Mouse (Mus musculus) common myeloid progenitor, adult 5-6 weeks (primary cell): ENCODE results near the gene 1700001J03Rik. TPM values are rescaled to one million over a fixed set of nuclear protein-coding genes. Genes with fewer than 3 reads are reported as not detected.
"Not testable (repeated sequence)": the region's sequence is repeated elsewhere in the genome, so short reads cannot be mapped to it uniquely, and the experiment has no call there.

Experiments used
- ATAC-seq: replicated peaks from 2 replicates; pipeline ENCODE4 v1.8.0; 2016; ENCODE audit warnings: low read depth, mild to moderate bottlenecking, moderate TSS enrichment, inconsistent platforms; ENCODE audit not compliant: poor library complexity, severe bottlenecking
- total RNA-seq: library from RNA; stranded (forward); fragments of 200-1000, 187-1606 nt; gene quantifications from 2 replicates; pipeline ENCODE4 v1.2.3, GENCODE M21; 2017

Gene 1700001J03Rik
- total RNA-seq, 1 experiment from 2014 or later = not detected

DNA sequence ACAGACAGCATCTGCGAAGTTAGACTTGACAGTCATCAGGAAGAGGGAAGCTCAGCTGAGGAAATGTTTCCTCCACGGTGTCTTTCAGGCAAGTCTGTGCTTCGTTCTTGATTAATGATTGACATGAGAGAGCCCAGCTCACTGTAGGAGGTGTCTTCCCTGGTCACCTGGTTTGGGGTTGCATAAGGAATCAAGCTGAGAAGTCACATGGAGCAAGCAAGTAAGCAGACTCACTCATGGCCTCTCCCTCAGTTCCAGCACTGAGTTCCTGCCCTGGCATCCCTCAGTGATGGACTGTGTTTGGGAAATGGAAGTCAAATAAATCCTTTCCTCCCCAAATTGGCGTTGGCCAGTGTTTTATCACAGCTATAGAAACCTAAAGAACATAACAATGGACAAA is 5.0 kb upstream of the 1700001J03Rik start:
- ATAC-seq = no peak

DNA sequence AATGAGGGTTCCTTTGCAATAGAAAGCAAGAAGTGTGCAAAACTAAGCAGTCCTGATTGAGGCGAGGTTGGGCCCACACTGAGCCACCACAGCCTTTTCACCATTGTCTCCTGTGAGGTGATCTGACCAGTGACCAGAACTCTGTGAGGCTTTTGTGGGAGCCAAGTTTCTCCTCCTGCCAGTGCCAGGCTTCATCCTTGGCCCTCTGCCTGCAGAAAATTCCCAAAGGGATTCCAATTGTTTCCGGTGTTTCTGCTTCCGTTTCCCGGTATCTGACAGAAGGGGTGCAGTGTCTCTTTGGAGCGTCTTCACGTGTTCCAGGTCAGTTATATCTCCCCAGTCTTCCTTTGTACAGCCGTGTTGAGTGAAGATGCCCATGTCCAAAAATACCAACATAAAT is 3.6 kb upstream of the 1700001J03Rik start:
- ATAC-seq = no peak

DNA sequence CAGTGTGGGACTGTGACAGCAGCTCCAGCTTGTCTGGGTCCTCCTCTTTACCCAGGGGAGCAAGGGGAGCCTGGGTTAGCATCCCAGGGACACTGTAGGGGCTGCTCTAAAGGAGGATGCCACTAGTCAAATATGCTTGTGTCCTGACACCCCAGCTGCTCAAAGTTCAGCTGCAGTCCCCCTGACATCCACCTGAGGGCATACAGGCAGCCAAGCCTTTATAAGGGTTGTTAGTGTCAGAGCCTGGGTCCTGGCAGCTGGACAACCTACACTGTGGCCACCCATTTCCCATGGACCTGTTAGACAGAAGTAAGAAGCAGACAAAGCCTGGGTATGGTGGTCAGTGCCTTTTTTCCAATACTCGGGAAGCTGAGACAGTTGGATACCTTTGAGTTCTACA is 3.0 kb upstream of the 1700001J03Rik start:
- ATAC-seq = 0 out of 2 replicates have a peak, but pooled peaks have one; percentile 50

DNA sequence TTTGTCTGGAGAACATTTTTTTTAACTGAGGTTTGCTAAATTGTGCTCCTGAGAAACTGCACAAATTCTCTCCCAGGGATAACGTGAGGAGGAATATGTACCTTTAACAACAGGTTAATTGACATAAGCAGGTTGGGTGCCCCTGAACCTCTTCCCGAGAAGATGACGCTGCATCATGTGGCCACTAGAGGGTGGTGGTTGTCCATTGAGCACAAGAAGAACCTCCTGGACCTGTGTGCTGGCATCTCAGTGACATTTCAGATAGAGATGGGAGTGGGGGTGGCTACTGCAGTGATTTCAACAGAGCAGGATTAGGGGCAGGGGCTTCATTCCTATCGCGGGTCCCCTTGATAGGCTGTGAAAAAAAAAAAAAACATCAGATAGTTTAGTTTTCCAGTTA is 2.3 kb upstream of the 1700001J03Rik start:
- 0 out of 2 replicates have a peak, but pooled peaks have one; percentile 72 for ATAC-seq

DNA sequence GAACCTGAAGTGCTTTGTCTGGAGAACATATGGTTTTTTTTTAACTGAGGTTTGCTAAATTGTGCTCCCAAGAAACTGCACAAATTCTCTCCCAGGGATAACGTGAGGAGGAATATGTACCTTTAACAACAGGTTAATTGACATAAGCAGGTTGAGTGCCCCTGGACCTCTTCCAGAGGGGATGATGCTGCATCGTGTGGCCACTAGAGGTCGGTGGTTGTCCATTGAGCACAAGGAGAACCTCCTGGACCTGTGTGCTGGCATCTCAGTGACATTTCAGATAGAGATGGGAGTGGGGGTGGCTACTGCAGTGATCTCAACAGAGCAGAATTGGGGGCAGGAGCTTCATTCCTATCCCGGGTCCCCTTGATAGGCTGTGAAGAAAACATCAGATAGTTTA is 12.4 kb downstream of the 1700001J03Rik start:
- not testable (repeated sequence) for ATAC-seq

DNA sequence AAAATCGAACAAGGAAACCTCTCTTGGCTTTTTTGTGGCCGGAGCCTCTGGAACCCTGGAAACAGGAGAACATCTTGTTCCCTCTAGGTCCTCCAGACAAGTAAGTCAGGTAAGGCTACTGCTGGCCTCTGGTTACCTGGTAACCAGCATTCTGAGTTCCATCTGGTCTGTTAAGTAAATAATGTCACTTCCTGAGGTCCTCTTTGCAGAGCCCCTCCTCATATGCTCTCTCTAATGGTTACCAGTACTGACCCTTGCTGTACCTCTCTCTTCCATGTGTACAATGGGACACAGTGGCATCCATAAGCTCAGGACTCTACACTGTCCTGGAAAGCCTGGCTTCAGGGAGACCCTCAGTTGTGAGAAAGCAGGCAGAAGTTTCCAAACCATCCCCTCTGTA is 14.5 kb downstream of the 1700001J03Rik start, which contains the start of gene Gm6309:
TSS of gene Gm6309 (minus strand) at position 101 of the 400 bp plus-strand sequence.
- ATAC-seq = not testable (repeated sequence)

DNA sequence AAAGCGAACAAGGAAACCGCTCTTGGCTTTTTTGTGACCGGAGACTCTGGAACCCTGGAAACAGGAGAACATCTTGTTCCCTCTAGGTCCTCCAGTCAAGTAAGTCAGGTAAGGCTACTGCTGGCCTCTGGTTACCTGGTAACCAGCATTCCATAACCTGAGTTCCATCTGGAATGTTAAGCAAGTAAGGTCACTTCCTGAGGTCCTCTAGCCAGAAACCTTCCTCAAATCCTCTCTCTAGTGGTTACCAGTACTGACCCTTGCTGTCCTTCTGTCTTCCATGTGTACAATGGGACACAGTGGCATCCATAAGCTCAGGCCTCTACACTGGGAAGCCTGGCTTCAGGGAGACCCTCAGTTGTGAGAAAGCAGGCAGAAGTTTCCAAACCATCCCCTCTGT is 24.7 kb downstream of the 1700001J03Rik start, which contains the start of gene Gm5565:
TSS of gene Gm5565 (minus strand) at position 101 of the 400 bp plus-strand sequence.
- ATAC-seq = not testable (repeated sequence)

DNA sequence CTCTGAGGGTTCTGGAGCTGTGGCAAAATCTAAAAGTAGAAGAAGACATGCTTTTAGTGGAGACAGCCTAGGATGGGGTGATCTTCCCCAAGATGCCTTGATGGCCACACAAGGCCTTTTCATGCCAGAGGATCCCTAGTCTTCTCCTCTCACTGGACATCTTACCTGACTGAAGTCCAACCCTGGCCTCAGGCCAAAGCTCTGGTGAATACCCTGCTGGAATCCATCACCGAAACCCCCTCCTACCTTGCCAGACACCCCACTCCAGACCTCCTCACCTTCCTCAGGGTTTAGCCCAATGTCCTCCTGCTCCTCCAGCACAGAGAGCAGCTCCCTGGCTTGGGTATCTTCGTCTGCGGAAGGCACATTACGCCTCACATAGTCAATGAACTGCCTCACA is 26.8 kb downstream of the 1700001J03Rik start:
- not testable (repeated sequence) for ATAC-seq

DNA sequence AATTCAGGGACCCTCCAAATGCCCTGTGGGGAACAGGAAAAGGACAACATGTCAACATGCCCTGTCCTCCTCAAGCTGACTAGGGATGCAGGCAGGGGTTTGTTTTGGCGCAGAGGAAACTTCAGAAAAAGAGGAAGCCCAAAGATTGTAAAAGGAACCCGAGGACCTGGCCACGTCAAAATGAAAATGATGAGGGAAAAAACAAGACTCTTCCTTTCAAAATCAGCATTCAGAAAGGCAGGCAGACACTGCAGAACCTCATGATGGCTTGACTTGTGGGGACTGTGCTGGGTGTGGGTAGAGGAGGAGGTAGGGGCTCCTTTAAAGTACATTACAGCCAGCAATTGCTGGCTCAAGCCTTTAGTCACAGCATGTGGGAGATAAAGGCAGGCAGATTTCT is 34.6 kb downstream of the 1700001J03Rik start:
- ATAC-seq = no peak

DNA sequence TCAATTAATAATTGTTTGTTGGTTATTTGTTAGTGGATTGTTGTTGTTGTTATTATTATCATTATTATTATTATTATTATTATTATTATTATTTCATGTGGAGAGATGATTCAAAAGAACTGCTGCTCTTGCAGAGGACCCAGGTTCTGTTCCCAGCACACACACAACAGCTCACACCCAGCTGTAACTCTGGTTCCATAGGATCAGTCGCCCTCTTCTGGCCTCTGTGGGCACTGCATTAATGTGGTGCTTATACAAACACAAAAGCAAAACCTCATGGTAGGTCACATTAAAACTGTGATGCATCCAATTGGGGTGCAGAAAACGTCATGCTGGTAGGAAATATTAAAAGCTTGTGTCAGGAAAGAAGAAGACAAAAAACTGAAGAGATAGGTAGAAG is 37.2 kb downstream of the 1700001J03Rik start:
- ATAC-seq = no peak

Other genes with a start within 250 kb of the 1700001J03Rik start
- not detected in 2 replicates for gene Cyp3a25, start 175.7 kb downstream of the 1700001J03Rik start, total RNA-seq
- gene Cyp3a59, start 106.0 kb downstream of the 1700001J03Rik start, total RNA-seq = not detected in 2 replicates
- not detected in 2 replicates for gene Gm5565, start 24.8 kb downstream of the 1700001J03Rik start, total RNA-seq
- gene Gm6309, start 14.6 kb downstream of the 1700001J03Rik start, total RNA-seq = not detected in 2 replicates
- 44.5 and 52.1 TPM in 2 replicates for gene Rnf6, start 36.3 kb upstream of the 1700001J03Rik start, total RNA-seq
- 44.0 and 46.9 TPM in 2 replicates for gene Cdk8, start 45.9 kb upstream of the 1700001J03Rik start, total RNA-seq
- gene Wasf3, start 199.7 kb upstream of the 1700001J03Rik start, total RNA-seq = not detected in 2 replicates